Mouse (Mus musculus) liver, embryonic 15.5 days (tissue): Measurements from ENCODE around the gene Tom1. TPM values are rescaled to one million over a fixed set of nuclear protein-coding genes. Genes with fewer than 3 reads are reported as not detected.

Source experiments
- ATAC-seq: fragments of 200-750 bp; cut with Nextera tagmentation; 2 replicates; pipeline ENCODE4 v1.8.0; 2017; ENCODE audit warnings: moderate number of reproducible peaks, mild to moderate bottlenecking, moderate library complexity; ENCODE audit not compliant: insufficient read depth
- H3K27ac ChIP-seq: fragments of 300-500 bp; sonication (generic); replicated peaks from 2 replicates; pipeline ENCODE4 v1.5.1; 2015; ENCODE audit warnings: mild to moderate bottlenecking, inconsistent platforms
- H3K27me3 ChIP-seq: fragments of 300-500 bp; sonication (generic); 2 replicates; pipeline ENCODE4 v1.6.1; 2015; ENCODE audit warnings: mild to moderate bottlenecking, inconsistent platforms
- H3K36me3 ChIP-seq: fragments of 300-500 bp; sonication (generic); replicated peaks from 2 replicates; pipeline ENCODE4 v1.6.1; 2015; ENCODE audit warnings: moderate library complexity, mild to moderate bottlenecking, inconsistent platforms
- H3K4me1 ChIP-seq: fragments of 300-500 bp; sonication (generic); replicated peaks from 2 replicates; pipeline ENCODE4 v1.6.1; 2015; ENCODE audit warnings: inconsistent platforms
- H3K4me2 ChIP-seq: fragments of 300-500 bp; sonication (generic); 2 replicates; pipeline ENCODE4 v1.6.1; 2015; ENCODE audit warnings: moderate library complexity, mild to moderate bottlenecking, inconsistent platforms
- H3K4me3 ChIP-seq: fragments of 300-500 bp; sonication (generic); replicated peaks from 2 replicates; pipeline ENCODE4 v1.5.1; 2015; ENCODE audit warnings: mild to moderate bottlenecking, inconsistent platforms
- H3K9ac ChIP-seq: fragments of 300-500 bp; sonication (generic); 2 replicates; pipeline ENCODE4 v1.6.1; 2015; ENCODE audit warnings: moderate library complexity, mild to moderate bottlenecking, inconsistent platforms
- H3K9me3 ChIP-seq: fragments of 300-500 bp; sonication (generic); replicated peaks from 2 replicates; pipeline ENCODE4 v1.6.1; 2016; ENCODE audit warnings: inconsistent platforms
- WGBS: fragments of 180-500 bp; shearing (Covaris S2); methylation state at CpG from one replicate; pipeline ENCODE4 v1.1.7; 2015; ENCODE audit warnings: mixed read lengths; ENCODE audit not compliant: insufficient replicate concordance; 5-methylcytosine and 5-hydroxymethylcytosine counted together
- polyA plus RNA-seq: library from polyadenylated mRNA; unstranded; fragments of >200 nt; fragmentation: Nextera tagmentation; extraction: Ambion mirVana; gene quantifications from 2 replicates; pipeline ENCODE4 v1.2.1, GENCODE M21; 2015

Tom1 gene
- polyA plus RNA-seq, 1 experiment from 2014 or later, result 13.2 TPM

- no peaks in the 10 kb centered on the region for H3K36me3 ChIP-seq
- H3K9me3 ChIP-seq, result no peaks in the 10 kb centered on the region
- H3K27me3 ChIP-seq, result peaks cover 53% of the 10 kb centered on the region
- peaks cover 52% of the 10 kb centered on the region for H3K4me1 ChIP-seq
- peak overlapping the region; percentile 37 for H3K4me2 ChIP-seq
- 10% methylated on average over 6 of the region's 6 CpGs for WGBS
- no peak overlapping the region for H3K9ac ChIP-seq
- H3K27ac ChIP-seq, result peak overlapping the region; percentile 65
- no peak overlapping the region for H3K4me3 ChIP-seq
- peak; percentile 53 for ATAC-seq
These were observed 55.7 kb downstream of the Tom1 start for GRCm38 (mm10) chr8:75088989-75089881.

GRCm38 (mm10) chr8:75090781-75091365, 57.4 kb downstream of the Tom1 start:
- no peak for ATAC-seq
- 55% methylated on average over 4 of the region's 4 CpGs for WGBS
- Histone ChIP-seq H3K36me3 (no peaks in the 10 kb centered on the region), H3K9me3 (no peaks in the 10 kb centered on the region), H3K4me3 (no peak overlapping the region), H3K27ac (no peak overlapping the region), H3K4me1 (peaks cover 36% of the 10 kb centered on the region), H3K4me2 (no peak overlapping the region), H3K9ac (no peak overlapping the region), H3K27me3 (peaks cover 68% of the 10 kb centered on the region)

GRCm38 (mm10) chr8:75093399-75094156, 60.1 kb downstream of the Tom1 start, which contains the start of gene Hmox1:
Gene Hmox1 (plus strand): TSS chr8:75093621.
- Histone ChIP-seq H3K4me2 (peak within 1 kb of the TSS; percentile 69), H3K4me1 (peaks cover 27% of the 10 kb centered on the region), H3K27me3 (peaks cover 74% of the 10 kb centered on the region), H3K4me3 (peak within 1 kb of the TSS; percentile 61), H3K36me3 (no peaks in the 10 kb centered on the region), H3K9me3 (no peaks in the 10 kb centered on the region), H3K9ac (peak within 1 kb of the TSS; percentile 32; the same call in 1 of the 2 replicates), H3K27ac (0 out of 2 replicates have a peak within 1 kb of the TSS, but pooled peaks have one; percentile 25)
- WGBS, result 1% methylated on average over 36 of the region's 36 CpGs
- peak; percentile 62 for ATAC-seq

- H3K4me1 ChIP-seq, result peaks cover under 1% of the 10 kb centered on the region; the same call in 1 of the 2 replicates
These were observed 69.5 kb downstream of the Tom1 start for GRCm38 (mm10) chr8:75102956-75103355.

GRCm38 (mm10) chr8:75103376-75103878, 69.9 kb downstream of the Tom1 start:
- H3K4me1 ChIP-seq, result peaks cover 6% of the 10 kb centered on the region
- no peak overlapping the region for H3K4me3 ChIP-seq
- no peak for ATAC-seq
- H3K9me3 ChIP-seq, result no peaks in the 10 kb centered on the region
- no peaks in the 10 kb centered on the region for H3K36me3 ChIP-seq
- no peak overlapping the region for H3K27ac ChIP-seq
- no peak overlapping the region for H3K4me2 ChIP-seq
- no peak overlapping the region for H3K9ac ChIP-seq
- H3K27me3 ChIP-seq, result 0 out of 2 replicates have a peak, but pooled peaks cover 2% of the 10 kb centered on the region
- WGBS, result 38% methylated on average over 8 of the region's 8 CpGs

More at GRCm38 (mm10) chr8:75102956-75103355, 69.5 kb downstream of the Tom1 start:
- 73% methylated on average over 4 of the region's 4 CpGs for WGBS
- Histone ChIP-seq H3K9ac (no peak overlapping the region), H3K4me3 (no peak overlapping the region), H3K9me3 (no peaks in the 10 kb centered on the region), H3K27ac (no peak overlapping the region), H3K36me3 (no peaks in the 10 kb centered on the region), H3K27me3 (0 out of 2 replicates have a peak, but pooled peaks cover 2% of the 10 kb centered on the region), H3K4me2 (no peak overlapping the region)
- ATAC-seq, result no peak

GRCm38 (mm10) chr8:75108527-75109235, 75.2 kb downstream of the Tom1 start:
- peak overlapping the region; percentile 83 for H3K27ac ChIP-seq
- peaks cover 36% of the 10 kb centered on the region for H3K36me3 ChIP-seq
- H3K9ac ChIP-seq, result peak overlapping the region; percentile 80
- peak; percentile 68 for ATAC-seq
- peaks cover 44% of the 10 kb centered on the region for H3K4me1 ChIP-seq
- peak overlapping the region; percentile 73 for H3K4me2 ChIP-seq
- WGBS, result under 1% methylated on average over 9 of the region's 9 CpGs
- no peaks in the 10 kb centered on the region for H3K27me3 ChIP-seq
- no peaks in the 10 kb centered on the region for H3K9me3 ChIP-seq
- H3K4me3 ChIP-seq, result peak overlapping the region; percentile 95

GRCm38 (mm10) chr8:75109236-75109967, 75.9 kb downstream of the Tom1 start, which contains the start of gene Mcm5:
Gene Mcm5 (plus strand): TSS chr8:75109569.
- Histone ChIP-seq H3K9me3 (no peaks in the 10 kb centered on the region), H3K4me2 (peak within 1 kb of the TSS; percentile 80), H3K36me3 (peaks cover 44% of the 10 kb centered on the region), H3K9ac (peak within 1 kb of the TSS; percentile 86), H3K4me1 (peaks cover 44% of the 10 kb centered on the region), H3K4me3 (peak within 1 kb of the TSS; percentile 95), H3K27me3 (no peaks in the 10 kb centered on the region), H3K27ac (peak within 1 kb of the TSS; percentile 83)
- under 1% methylated on average over 59 of the region's 59 CpGs for WGBS
- ATAC-seq, result peak; percentile 92

GRCm38 (mm10) chr8:75110093-75110492, 76.6 kb downstream of the Tom1 start:
- 6% methylated on average over 13 of the region's 13 CpGs for WGBS
- ATAC-seq, result no peak
- H3K4me3 ChIP-seq, result peak overlapping the region; percentile 95
- peaks cover 51% of the 10 kb centered on the region for H3K36me3 ChIP-seq
- H3K27ac ChIP-seq, result peak overlapping the region; percentile 69; the same call in 1 of the 2 replicates
- peak overlapping the region; percentile 86 for H3K9ac ChIP-seq
- H3K4me1 ChIP-seq, result peaks cover 44% of the 10 kb centered on the region
- H3K9me3 ChIP-seq, result no peaks in the 10 kb centered on the region
- H3K4me2 ChIP-seq, result peak overlapping the region; percentile 80
- H3K27me3 ChIP-seq, result no peaks in the 10 kb centered on the region

- 72% methylated on average over 1 of the region's 1 CpGs for WGBS
- peaks cover 9% of the 10 kb centered on the region; the same call in 1 of the 2 replicates for H3K4me1 ChIP-seq
- no peak overlapping the region for H3K4me3 ChIP-seq
- H3K36me3 ChIP-seq, result peaks cover 100% of the 10 kb centered on the region
- ATAC-seq, result no peak
- H3K9ac ChIP-seq, result no peak overlapping the region
- no peak overlapping the region for H3K4me2 ChIP-seq
- H3K9me3 ChIP-seq, result no peaks in the 10 kb centered on the region
- H3K27me3 ChIP-seq, result no peaks in the 10 kb centered on the region
- no peak overlapping the region for H3K27ac ChIP-seq
These were observed 85.0 kb downstream of the Tom1 start for GRCm38 (mm10) chr8:75118505-75118904.
